Mouse (Mus musculus) liver, adult 2 months (tissue): ENCODE data around the gene Armh3. TPM values are rescaled to one million over a fixed set of nuclear protein-coding genes. Genes with fewer than 3 reads are reported as not detected.
A peak's percentile ranks its signal among the peaks of the same experiment; 100 is the strongest.

Experiments used
- DNase-seq: peaks from one replicate; pipeline ENCODE4 v3.0.0-alpha.2; 2011; ENCODE audit warnings: low read depth, low spot score; ENCODE audit errors: extremely low read depth
- H3K27ac ChIP-seq: fragments of 200-500 bp; replicated peaks from 2 replicates; pipeline ENCODE4 v1.5.1; 2012; ENCODE audit warnings: low read depth, mild to moderate bottlenecking, control low read depth, inconsistent platforms, low read length; ENCODE audit not compliant: insufficient read depth
- H3K27me3 ChIP-seq: fragments of 200-500 bp; 2 replicates; pipeline ENCODE4 v1.6.1; 2012; ENCODE audit warnings: mild to moderate bottlenecking, moderate library complexity, low read length, inconsistent platforms; ENCODE audit not compliant: control insufficient read depth, insufficient read depth
- H3K36me3 ChIP-seq: fragments of 200-500 bp; 2 replicates; pipeline ENCODE4 v1.6.1; 2012; ENCODE audit warnings: low read length, inconsistent platforms; ENCODE audit not compliant: control insufficient read depth, insufficient read depth
- H3K4me1 ChIP-seq: fragments of 200-500 bp; 2 replicates; pipeline ENCODE4 v1.6.1; 2011; ENCODE audit warnings: low read length; ENCODE audit not compliant: control insufficient read depth, insufficient read depth
- H3K4me3 ChIP-seq: fragments of 200-500 bp; 2 replicates; pipeline ENCODE4 v1.5.1; 2011; ENCODE audit warnings: low read depth, mild to moderate bottlenecking, control low read depth, low read length, moderate library complexity; ENCODE audit not compliant: insufficient read depth
- H3K79me2 ChIP-seq: fragments of 200-500 bp; 2 replicates; pipeline ENCODE4 v1.6.1; 2012; ENCODE audit warnings: inconsistent platforms, mild to moderate bottlenecking, low read length, moderate library complexity; ENCODE audit not compliant: control insufficient read depth, insufficient read depth
- H3K9ac ChIP-seq: fragments of 200-500 bp; 2 replicates; pipeline ENCODE4 v1.6.1; 2012; ENCODE audit warnings: low read depth, mild to moderate bottlenecking, control low read depth, inconsistent platforms, low read length
- CTCF ChIP-seq: fragments of 200-500 bp; IDR thresholded peaks from 2 replicates; pipeline ENCODE4 v1.5.1; 2011; ENCODE audit warnings: low read depth, low read length, control low read depth
- POLR2A ChIP-seq: fragments of 200-500 bp; IDR thresholded peaks from 2 replicates; pipeline ENCODE4 v1.6.1; 2011; ENCODE audit warnings: low read length, control low read depth; ENCODE audit not compliant: insufficient read depth; ENCODE audit errors: extremely low read depth
- WGBS: fragments of 180-500 bp; shearing (Covaris S2); methylation state at CpG from one replicate; pipeline ENCODE4 v1.1.7; 2018; 5-methylcytosine and 5-hydroxymethylcytosine counted together
- polyA plus RNA-seq: library from polyadenylated mRNA; depleted of rRNA; stranded (reverse); fragments of >200 nt; gene quantifications from 2 replicates; pipeline ENCODE4 v1.2.3, GENCODE M21; 2012
- total RNA-seq: library from RNA; depleted of rRNA; stranded (reverse); fragments of >200 nt; gene quantifications from 2 replicates; pipeline ENCODE4 v1.2.3, GENCODE M21; 2014

Armh3 gene
- total and polyA plus RNA-seq, 2 experiments = 3.8 to 5.2 TPM

DNA sequence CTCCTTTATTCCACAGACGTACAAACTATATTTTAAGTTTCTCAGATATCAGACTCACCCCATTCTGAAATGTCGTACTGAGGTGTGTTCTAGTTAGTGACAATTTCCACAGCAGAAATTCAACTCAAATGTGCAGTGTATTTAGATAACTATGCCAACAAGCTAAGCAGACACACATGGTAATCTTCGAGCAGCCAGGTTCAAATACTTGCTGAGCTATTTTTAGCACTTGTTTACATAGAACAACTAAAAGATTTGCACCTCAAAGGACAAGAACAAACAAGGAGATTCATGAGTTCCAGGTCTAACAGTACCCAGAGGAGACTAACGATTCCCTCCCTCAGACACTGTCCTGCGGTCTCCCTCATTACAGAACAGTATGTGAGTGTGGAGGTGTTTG, 171.2 kb downstream of the Armh3 start:
- Histone ChIP-seq H3K27me3 (no peaks in the 10 kb centered on the region), H3K27ac (no peak overlapping the region), H3K9ac (no peak overlapping the region), H3K4me3 (no peak overlapping the region), H3K79me2 (no peaks in the 10 kb centered on the region), H3K36me3 (no peaks in the 10 kb centered on the region), H3K4me1 (no peaks in the 10 kb centered on the region)
- 65% methylated on average over 5 of the region's 5 CpGs for WGBS
- no peak for DNase-seq
- no peak for TF ChIP-seq CTCF
- TF ChIP-seq POLR2A = no peak

DNA sequence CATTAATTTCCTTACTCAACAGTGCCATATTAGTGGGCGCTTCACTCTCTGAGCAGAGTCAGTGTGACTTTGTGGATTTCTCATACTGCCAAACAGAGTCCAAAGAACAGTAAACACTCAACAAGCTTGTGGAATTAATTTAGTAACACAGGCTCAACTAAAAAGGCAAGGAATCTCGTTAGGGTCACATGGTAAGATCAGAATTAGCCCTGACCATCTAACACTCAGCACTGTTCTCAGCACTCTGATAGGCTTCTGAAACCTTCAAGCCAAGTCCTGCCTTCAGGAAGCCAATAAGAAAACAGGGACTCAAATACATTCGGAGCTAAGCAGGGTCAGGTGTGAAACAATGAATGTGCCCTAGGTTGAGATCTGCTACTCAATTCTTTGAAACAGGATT, 172.1 kb downstream of the Armh3 start:
- Histone ChIP-seq H3K4me3 (no peak overlapping the region), H3K36me3 (no peaks in the 10 kb centered on the region), H3K4me1 (no peaks in the 10 kb centered on the region), H3K27ac (no peak overlapping the region), H3K79me2 (no peaks in the 10 kb centered on the region), H3K27me3 (no peaks in the 10 kb centered on the region), H3K9ac (no peak overlapping the region)
- 68% methylated on average over 3 of the region's 3 CpGs for WGBS
- no peak for TF ChIP-seq POLR2A
- DNase-seq = peak; percentile 5

DNA sequence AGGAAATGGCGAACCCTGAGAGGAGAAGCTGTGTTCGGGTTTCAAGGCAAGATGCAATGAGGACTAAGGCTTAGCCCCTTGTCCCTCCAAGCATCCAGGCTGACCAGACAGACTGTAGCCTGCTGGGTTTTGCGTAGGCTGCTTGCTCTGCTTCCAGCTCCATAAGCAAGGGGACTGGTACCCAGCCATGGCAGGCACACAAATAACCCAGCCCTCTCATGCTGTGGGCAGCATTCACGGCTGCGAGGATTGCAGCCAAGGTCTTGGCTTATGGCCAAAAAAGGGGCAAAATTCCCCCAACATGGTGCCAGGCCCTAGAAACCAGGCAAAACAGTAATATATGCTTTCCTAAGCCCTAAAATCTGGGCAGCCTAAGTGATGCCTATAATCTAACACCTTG, 176.5 kb downstream of the Armh3 start:
- Histone ChIP-seq H3K27me3 (no peaks in the 10 kb centered on the region), H3K4me1 (no peaks in the 10 kb centered on the region), H3K4me3 (no peak overlapping the region), H3K27ac (no peak overlapping the region), H3K9ac (no peak overlapping the region), H3K36me3 (no peaks in the 10 kb centered on the region), H3K79me2 (no peaks in the 10 kb centered on the region)
- no peak for DNase-seq
- TF ChIP-seq POLR2A (no peak), CTCF (no peak)
- WGBS = 91% methylated on average over 5 of the region's 5 CpGs

DNA sequence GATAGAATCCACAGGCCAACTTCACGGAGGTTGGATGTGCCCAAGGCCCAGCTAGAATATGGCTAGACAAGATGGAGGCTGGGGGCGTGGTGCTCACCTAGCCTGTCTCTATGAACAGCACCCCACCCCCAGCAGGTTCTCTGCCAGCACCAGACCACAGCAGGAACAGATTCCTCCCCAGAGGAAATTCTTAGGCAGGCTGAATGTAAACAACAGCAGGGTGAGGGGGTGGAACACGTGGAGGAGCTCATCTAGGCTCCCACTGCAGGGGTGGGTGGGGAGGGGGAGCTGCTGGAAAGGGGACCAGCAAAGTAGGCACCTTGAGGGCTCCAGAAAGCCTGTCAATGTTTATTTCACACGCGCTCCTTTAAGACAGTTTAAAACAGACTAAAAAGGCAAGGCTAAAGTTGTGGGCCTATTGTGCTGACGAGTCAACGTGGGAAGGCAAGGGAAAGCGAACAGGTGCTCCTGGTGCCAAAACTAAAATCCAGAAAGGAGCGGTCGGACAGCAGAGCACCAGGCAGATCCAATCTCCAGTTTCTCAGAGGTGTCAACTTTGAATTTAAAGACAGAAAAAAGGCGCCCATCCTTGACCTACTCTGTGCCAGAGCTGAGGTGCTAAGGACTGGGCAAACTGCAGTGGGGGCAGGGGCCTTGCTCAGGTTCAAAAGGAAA, 180.3 kb downstream of the Armh3 start:
- Histone ChIP-seq H3K79me2 (no peaks in the 10 kb centered on the region), H3K36me3 (no peaks in the 10 kb centered on the region), H3K4me3 (no peak overlapping the region), H3K27ac (no peak overlapping the region), H3K27me3 (no peaks in the 10 kb centered on the region), H3K9ac (no peak overlapping the region), H3K4me1 (0 out of 2 replicates have a peak, but pooled peaks cover 1% of the 10 kb centered on the region)
- DNase-seq = no peak
- TF ChIP-seq CTCF (no peak), POLR2A (no peak)
- 87% methylated on average over 11 of the region's 11 CpGs for WGBS

DNA sequence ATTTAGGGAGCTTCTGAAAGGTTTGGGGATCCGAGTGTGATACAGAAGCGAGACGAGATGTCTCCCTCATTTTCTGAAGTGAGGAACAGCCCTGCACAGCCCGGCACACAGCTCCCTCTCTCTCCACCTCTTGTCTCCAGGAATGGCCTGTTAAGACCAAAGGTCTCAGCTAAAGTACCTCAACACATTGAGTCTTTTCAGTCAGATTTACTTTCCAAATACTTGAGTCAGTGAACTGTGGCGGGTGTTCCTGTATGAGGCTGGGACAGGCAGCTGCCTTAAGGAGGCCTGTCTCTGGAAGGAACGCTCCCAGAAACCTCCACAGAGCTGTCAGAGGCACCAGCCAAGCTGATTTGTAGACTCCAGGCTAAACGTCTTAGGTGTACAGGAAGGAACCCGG, 181.6 kb downstream of the Armh3 start:
- H3K27ac ChIP-seq = no peak overlapping the region
- 82% methylated on average over 8 of the region's 8 CpGs for WGBS
- no peak overlapping the region for H3K4me3 ChIP-seq
- no peaks in the 10 kb centered on the region for H3K27me3 ChIP-seq
- TF ChIP-seq POLR2A = no peak
- TF ChIP-seq CTCF = no peak
- 0 out of 2 replicates have a peak, but pooled peaks cover 1% of the 10 kb centered on the region for H3K4me1 ChIP-seq
- H3K9ac ChIP-seq = no peak overlapping the region
- no peak for DNase-seq
- H3K36me3 ChIP-seq = no peaks in the 10 kb centered on the region
- H3K79me2 ChIP-seq = no peaks in the 10 kb centered on the region

DNA sequence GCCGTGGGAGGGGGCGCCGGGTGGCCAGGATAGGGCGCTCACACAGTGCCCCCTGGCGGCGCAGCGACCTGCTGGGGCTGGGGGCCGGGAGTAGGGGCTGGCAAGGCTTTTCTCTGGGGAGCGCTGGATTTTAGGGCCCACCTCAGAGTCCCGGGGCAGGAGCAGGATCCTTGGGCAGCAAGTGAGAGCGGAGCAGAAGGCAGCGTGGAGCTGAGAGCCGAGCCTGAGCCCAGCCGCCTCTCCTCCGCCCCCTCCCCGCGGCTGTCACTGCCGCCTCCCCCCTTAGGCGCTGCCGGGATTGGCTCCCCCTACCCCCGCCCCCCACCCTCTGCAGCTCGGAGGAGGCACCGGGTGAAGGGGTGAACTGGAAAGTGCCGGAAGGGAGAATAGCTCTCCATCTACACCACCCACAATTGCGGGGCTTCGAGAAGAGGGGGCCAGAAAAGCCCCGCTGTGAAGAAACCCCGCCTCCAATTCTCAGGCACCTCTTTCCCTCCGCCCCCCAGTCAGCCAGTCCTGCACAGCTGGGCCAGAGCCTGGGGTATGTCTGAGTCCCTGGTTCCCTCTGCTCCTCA, 182.4 kb downstream of the Armh3 start, which contains the start of gene Kcnip2:
Gene Kcnip2, minus strand, starts transcription at position 231 of the 575 bp plus-strand sequence.
- TF ChIP-seq CTCF (no peak), POLR2A (no peak)
- Histone ChIP-seq H3K36me3 (no peaks in the 10 kb centered on the region), H3K79me2 (no peaks in the 10 kb centered on the region), H3K4me3 (no peak within 1 kb of the TSS), H3K4me1 (0 out of 2 replicates have a peak, but pooled peaks cover 1% of the 10 kb centered on the region), H3K27me3 (no peaks in the 10 kb centered on the region), H3K9ac (no peak within 1 kb of the TSS), H3K27ac (no peak within 1 kb of the TSS)
- no peak for DNase-seq
- 8% methylated on average over 29 of the region's 29 CpGs for WGBS
